Mouse (Mus musculus): ENCODE results near the gene Slc17a2. TPM values are rescaled to one million over a fixed set of nuclear protein-coding genes. Genes with fewer than 3 reads are reported as not detected.
A peak's percentile ranks its signal among the peaks of the same experiment; 100 is the strongest.
"Not testable (repeated sequence)": the region's sequence is repeated elsewhere in the genome, so short reads cannot be mapped to it uniquely, and the experiment has no call there.

The Slc17a2 gene
- polyA plus RNA-seq, 1 experiment = not detected

DNA sequence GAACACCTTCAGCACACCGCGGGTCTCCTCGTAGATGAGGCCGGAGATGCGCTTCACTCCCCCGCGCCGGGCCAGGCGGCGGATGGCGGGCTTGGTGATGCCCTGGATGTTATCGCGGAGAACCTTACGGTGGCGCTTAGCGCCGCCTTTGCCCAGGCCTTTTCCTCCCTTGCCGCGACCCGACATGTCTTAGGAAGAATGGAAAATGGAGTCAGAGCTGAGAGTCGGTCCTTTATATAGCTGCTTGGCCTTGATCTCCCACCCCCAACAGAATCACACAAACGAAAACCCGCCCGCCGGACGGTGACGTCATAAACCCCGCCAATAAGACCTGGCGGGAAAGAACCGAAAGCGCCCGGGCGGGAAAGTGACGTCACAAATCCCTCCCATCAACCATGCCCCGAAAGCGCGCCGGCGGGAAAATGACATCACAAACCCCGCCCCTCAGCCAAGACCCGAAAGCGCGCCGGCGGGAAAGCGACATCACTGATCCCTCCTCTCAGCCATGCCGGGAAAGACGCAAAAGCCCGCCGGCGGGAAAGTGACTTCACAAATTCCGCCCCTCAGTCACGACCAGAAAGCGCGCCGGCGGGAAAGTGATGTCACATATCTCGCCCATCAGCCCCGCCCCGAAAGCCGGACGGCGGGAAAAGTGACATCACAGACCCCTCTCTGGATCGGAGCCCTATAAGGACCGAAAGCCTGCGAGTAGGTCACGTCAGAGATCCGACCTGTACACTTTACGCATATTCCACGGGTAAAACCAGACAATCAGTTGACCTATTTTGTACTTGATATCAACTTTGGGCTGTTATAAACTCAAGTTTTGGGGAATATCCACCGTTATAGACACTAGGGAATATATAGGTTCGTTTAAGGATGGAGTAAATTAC lies 45.6 kb upstream of the Slc17a2 start, which contains the start of gene Hist1h4a:
Gene Hist1h4a, minus strand, starts transcription at position 259 of the 893 bp plus-strand sequence.
- Histone ChIP-seq H3K27ac (ENCODE audit: insufficient read depth, low read length) (peak within 1 kb of the TSS; percentile 86), H3K36me3 (ENCODE audit: control insufficient read depth, insufficient read depth, low read length) (no peaks in the 10 kb centered on the region), H3K4me3 (ENCODE audit: extremely low read depth, insufficient read depth, insufficient read length) (peak within 1 kb of the TSS; percentile 60), H3K27me3 (ENCODE audit: control insufficient read depth, insufficient read depth, low read length) (no peaks in the 10 kb centered on the region), H3K4me1 (ENCODE audit: control insufficient read depth, insufficient read depth, insufficient read length) (peaks cover 2% of the 10 kb centered on the region; the same call in 1 of the 2 replicates)
- 1% methylated on average over 70 of the region's 72 CpGs for WGBS
- TF ChIP-seq CTCF (IDR thresholded peaks at IDR 0.05; ENCODE audit: extremely low read depth, insufficient read depth, insufficient read length, insufficient replicate concordance) (no peak), POLR2A (IDR thresholded peaks at IDR 0.05; ENCODE audit: low read depth, low read length) (peak; percentile 35; the same call in 1 of the 2 replicates)
- DNase-seq (ENCODE audit: low read depth in 1 of 2, low spot score in 2 of 2) = peak; percentile 97 to 98

GRCm38 (mm10) chr13:23761871-23762821 lies 44.6 kb upstream of the Slc17a2 start, which contains the start of gene Hist1h3a:
TSS of gene Hist1h3a (minus strand) at chr13:23762386.
- H3K4me1 ChIP-seq (ENCODE audit: control insufficient read depth, insufficient read depth, insufficient read length); H3K36me3 ChIP-seq (ENCODE audit: control insufficient read depth, insufficient read depth, low read length); H3K27me3 ChIP-seq (ENCODE audit: control insufficient read depth, insufficient read depth, low read length): not testable (repeated sequence)
- DNase-seq (ENCODE audit: low read depth in 1 of 2, low spot score in 2 of 2) = peak; percentile 65 to 88
- H3K4me3 ChIP-seq (ENCODE audit: extremely low read depth, insufficient read depth, insufficient read length) = peak within 1 kb of the TSS; percentile 60
- TF ChIP-seq POLR2A (IDR thresholded peaks at IDR 0.05; ENCODE audit: low read depth, low read length) = peak; percentile 66
- WGBS = under 1% methylated on average over 38 of the region's 52 CpGs
- H3K27ac ChIP-seq (ENCODE audit: insufficient read depth, low read length) = peak within 1 kb of the TSS; percentile 86

DNA sequence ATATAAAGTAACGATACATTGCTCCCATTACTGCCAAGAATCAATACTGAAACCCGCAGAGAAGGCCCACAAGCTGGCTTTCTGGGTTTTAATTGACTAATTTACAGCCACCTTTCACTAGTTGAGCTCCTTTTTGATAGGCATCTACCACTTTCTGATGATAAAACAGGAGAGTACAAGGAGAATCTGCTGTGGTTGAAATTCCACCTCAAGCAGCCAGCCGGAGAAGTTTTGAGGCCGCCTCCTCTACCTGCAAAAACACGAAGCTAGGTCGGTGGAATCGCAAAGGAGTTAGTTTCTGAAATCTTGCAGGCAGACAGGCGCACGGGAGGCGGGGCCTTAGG lies 43.6 kb upstream of the Slc17a2 start:
- Histone ChIP-seq H3K36me3 (ENCODE audit: control insufficient read depth, insufficient read depth, low read length) (no peaks in the 10 kb centered on the region), H3K27ac (ENCODE audit: insufficient read depth, low read length) (peak overlapping the region; percentile 79), H3K27me3 (ENCODE audit: control insufficient read depth, insufficient read depth, low read length) (no peaks in the 10 kb centered on the region), H3K4me1 (ENCODE audit: control insufficient read depth, insufficient read depth, insufficient read length) (no peaks in the 10 kb centered on the region; the same call in 1 of the 2 replicates), H3K4me3 (ENCODE audit: extremely low read depth, insufficient read depth, insufficient read length) (no peak overlapping the region; the same call in 1 of the 2 replicates)
- no peak for TF ChIP-seq CTCF (IDR thresholded peaks at IDR 0.05; ENCODE audit: extremely low read depth, insufficient read depth, insufficient read length, insufficient replicate concordance)
- TF ChIP-seq POLR2A (IDR thresholded peaks at IDR 0.05; ENCODE audit: low read depth, low read length) = no peak
- WGBS = under 1% methylated on average over 10 of the region's 10 CpGs
- DNase-seq (ENCODE audit: low read depth in 1 of 2, low spot score in 2 of 2) = no peak

GRCm38 (mm10) chr13:23763586-23764323 lies 43.0 kb upstream of the Slc17a2 start, which contains the start of gene Hist1h1a:
TSS of gene Hist1h1a (plus strand) at chr13:23763666.
- H3K27ac ChIP-seq (ENCODE audit: insufficient read depth, low read length) = peak within 1 kb of the TSS; percentile 79
- H3K4me3 ChIP-seq (ENCODE audit: extremely low read depth, insufficient read depth, insufficient read length) = peak within 1 kb of the TSS; percentile 67
- no peaks in the 10 kb centered on the region for H3K27me3 ChIP-seq (ENCODE audit: control insufficient read depth, insufficient read depth, low read length)
- TF ChIP-seq CTCF (IDR thresholded peaks at IDR 0.05; ENCODE audit: extremely low read depth, insufficient read depth, insufficient read length, insufficient replicate concordance) (no peak), POLR2A (IDR thresholded peaks at IDR 0.05; ENCODE audit: low read depth, low read length) (peak; percentile 66)
- DNase-seq (ENCODE audit: low read depth in 1 of 2, low spot score in 2 of 2) = peak; percentile 80 to 81
- no peaks in the 10 kb centered on the region for H3K36me3 ChIP-seq (ENCODE audit: control insufficient read depth, insufficient read depth, low read length)
- 3% methylated on average over 34 of the region's 34 CpGs for WGBS
- H3K4me1 ChIP-seq (ENCODE audit: control insufficient read depth, insufficient read depth, insufficient read length) = no peaks in the 10 kb centered on the region; the same call in 1 of the 2 replicates

- no peaks in the 10 kb centered on the region; the same call in 1 of the 2 replicates for H3K4me1 ChIP-seq (ENCODE audit: control insufficient read depth, insufficient read depth, insufficient read length)
- no peaks in the 10 kb centered on the region for H3K36me3 ChIP-seq (ENCODE audit: control insufficient read depth, insufficient read depth, low read length)
- no peak for DNase-seq (ENCODE audit: low read depth in 1 of 2, low spot score in 2 of 2)
- TF ChIP-seq POLR2A (IDR thresholded peaks at IDR 0.05; ENCODE audit: low read depth, low read length) (no peak), CTCF (IDR thresholded peaks at IDR 0.05; ENCODE audit: extremely low read depth, insufficient read depth, insufficient read length, insufficient replicate concordance) (no peak)
- WGBS = 51% methylated on average over 12 of the region's 12 CpGs
- no peaks in the 10 kb centered on the region for H3K27me3 ChIP-seq (ENCODE audit: control insufficient read depth, insufficient read depth, low read length)
- H3K27ac ChIP-seq (ENCODE audit: insufficient read depth, low read length) = peak overlapping the region; percentile 78
- peak overlapping the region; percentile 67; the same call in 1 of the 2 replicates for H3K4me3 ChIP-seq (ENCODE audit: extremely low read depth, insufficient read depth, insufficient read length)
Observed at GRCm38 (mm10) chr13:23764324-23765171, 42.2 kb upstream of the Slc17a2 start.
